Mouse (Mus musculus): ENCODE data around the gene H2-DMb2. TPM values are rescaled to one million over a fixed set of nuclear protein-coding genes. Genes with fewer than 3 reads are reported as not detected.
A peak's percentile ranks its signal among the peaks of the same experiment; 100 is the strongest.

Gene H2-DMb2
- polyA plus RNA-seq, 2 experiments = 0.13 to 0.58 TPM

- Histone ChIP-seq H3K27me3 (ENCODE audit: control insufficient read depth, insufficient read depth, low read length) (peaks cover 5% of the 10 kb centered on the region; the same call in 1 of the 2 replicates), H3K4me1 (replicated peaks; ENCODE audit: control insufficient read depth in 2 of 2, insufficient read depth in 2 of 2, low read length in 1 of 2) (no peaks in the 10 kb centered on the region), H3K4me2 (ENCODE audit: low read depth) (peak within 1 kb of the TSS; percentile 81), H3K9me3 (ENCODE audit: control insufficient read depth, low read length) (no peaks in the 10 kb centered on the region), H3K4me3 (ENCODE audit: insufficient read depth in 1 of 2, low read depth in 2 of 2, low read length in 2 of 2) (peak within 1 kb of the TSS; percentile 62 to 65), H3K27ac (no peak within 1 kb of the TSS), H3K9ac (replicated peaks) (peak within 1 kb of the TSS; percentile 54), H3K36me3 (replicated peaks; ENCODE audit: control insufficient read depth, insufficient read depth, low read depth) (no peaks in the 10 kb centered on the region)
- peak; percentile 90 for ATAC-seq (ENCODE audit: insufficient read depth)
- WGBS (ENCODE audit: insufficient replicate concordance) = 1% methylated on average over 46 of the region's 46 CpGs
- peak; percentile 77 to 84 (median 80) for DNase-seq (ENCODE audit: low read depth in 3 of 3, low spot score in 3 of 3)
- TF ChIP-seq CTCF (IDR thresholded peaks at IDR 0.05; ENCODE audit: low read depth) (no peak), EP300 (IDR thresholded peaks at IDR 0.05; ENCODE audit: low read depth) (no peak)
Measured at GRCm38 (mm10) chr17:34187261-34187916, 44.3 kb downstream of the H2-DMb2 start, which contains the start of the genes Tap1 and Psmb9. Tap1 (plus strand) TSS chr17:34187553. Psmb9 (minus strand) TSS chr17:34187764.

DNA sequence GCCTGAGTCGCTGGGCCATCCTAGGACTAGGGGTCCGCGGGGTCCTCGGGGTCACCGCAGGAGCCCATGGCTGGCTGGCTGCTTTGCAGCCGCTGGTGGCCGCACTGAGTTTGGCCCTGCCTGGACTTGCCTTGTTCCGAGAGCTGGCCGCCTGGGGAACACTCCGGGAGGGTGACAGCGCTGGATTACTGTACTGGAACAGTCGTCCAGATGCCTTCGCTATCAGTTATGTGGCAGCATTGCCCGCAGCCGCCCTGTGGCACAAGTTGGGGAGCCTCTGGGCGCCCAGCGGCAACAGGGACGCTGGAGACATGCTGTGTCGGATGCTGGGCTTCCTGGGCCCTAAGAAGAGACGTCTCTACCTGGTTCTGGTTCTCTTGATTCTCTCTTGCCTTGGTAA lies 44.9 kb downstream of the H2-DMb2 start:
- 2% methylated on average over 20 of the region's 20 CpGs for WGBS (ENCODE audit: insufficient replicate concordance)
- Histone ChIP-seq H3K27ac (no peak overlapping the region), H3K27me3 (ENCODE audit: control insufficient read depth, insufficient read depth, low read length) (peaks cover 5% of the 10 kb centered on the region; the same call in 1 of the 2 replicates), H3K36me3 (replicated peaks; ENCODE audit: control insufficient read depth, insufficient read depth, low read depth) (no peaks in the 10 kb centered on the region), H3K4me1 (replicated peaks; ENCODE audit: control insufficient read depth in 2 of 2, insufficient read depth in 2 of 2, low read length in 1 of 2) (no peaks in the 10 kb centered on the region), H3K4me3 (ENCODE audit: insufficient read depth in 1 of 2, low read depth in 2 of 2, low read length in 2 of 2) (peak overlapping the region; percentile 62 to 65), H3K9me3 (ENCODE audit: control insufficient read depth, low read length) (no peaks in the 10 kb centered on the region), H3K4me2 (ENCODE audit: low read depth) (peak overlapping the region; percentile 81), H3K9ac (replicated peaks) (peak overlapping the region; percentile 54)
- no peak for DNase-seq (ENCODE audit: low read depth in 3 of 3, low spot score in 3 of 3)
- ATAC-seq (ENCODE audit: insufficient read depth) = 0 out of 2 replicates have a peak, but pooled peaks have one; percentile 22
- TF ChIP-seq CTCF (IDR thresholded peaks at IDR 0.05; ENCODE audit: low read depth) = no peak

- 60% methylated on average over 6 of the region's 6 CpGs for WGBS (ENCODE audit: insufficient replicate concordance)
- Histone ChIP-seq H3K9me3 (ENCODE audit: control insufficient read depth, low read length) (no peaks in the 10 kb centered on the region), H3K4me3 (ENCODE audit: insufficient read depth in 1 of 2, low read depth in 2 of 2, low read length in 2 of 2) (no peak overlapping the region), H3K4me2 (ENCODE audit: low read depth) (no peak overlapping the region), H3K27me3 (ENCODE audit: control insufficient read depth, insufficient read depth, low read length) (peaks cover 7% of the 10 kb centered on the region; the same call in 1 of the 2 replicates), H3K36me3 (replicated peaks; ENCODE audit: control insufficient read depth, insufficient read depth, low read depth) (no peaks in the 10 kb centered on the region), H3K27ac (no peak overlapping the region), H3K4me1 (replicated peaks; ENCODE audit: control insufficient read depth in 2 of 2, insufficient read depth in 2 of 2, low read length in 1 of 2) (no peaks in the 10 kb centered on the region), H3K9ac (replicated peaks) (no peak overlapping the region)
- DNase-seq (ENCODE audit: low read depth in 3 of 3, low spot score in 3 of 3) (no peak), ATAC-seq (ENCODE audit: insufficient read depth) (no peak)
- TF ChIP-seq EP300 (IDR thresholded peaks at IDR 0.05; ENCODE audit: low read depth) = no peak
- no peak for TF ChIP-seq CTCF (IDR thresholded peaks at IDR 0.05; ENCODE audit: low read depth)
Measured at GRCm38 (mm10) chr17:34188986-34189385, 45.9 kb downstream of the H2-DMb2 start.

DNA sequence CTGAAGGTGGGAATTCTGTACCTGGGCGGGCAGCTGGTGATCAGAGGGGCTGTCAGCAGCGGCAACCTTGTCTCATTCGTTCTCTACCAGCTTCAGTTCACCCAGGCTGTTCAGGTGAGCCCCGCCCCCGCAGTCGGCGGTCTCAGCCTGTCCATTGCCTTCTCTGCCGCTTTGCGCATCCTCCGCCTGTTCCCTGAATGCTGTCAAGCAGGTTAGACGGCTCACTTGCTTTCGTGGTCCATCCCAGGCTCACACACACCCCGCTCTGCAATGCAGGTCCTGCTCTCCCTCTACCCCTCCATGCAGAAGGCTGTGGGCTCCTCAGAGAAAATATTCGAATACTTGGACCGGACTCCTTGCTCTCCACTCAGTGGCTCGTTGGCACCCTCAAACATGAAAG lies 49.7 kb downstream of the H2-DMb2 start:
- Histone ChIP-seq H3K4me2 (ENCODE audit: low read depth) (no peak overlapping the region), H3K4me3 (ENCODE audit: insufficient read depth in 1 of 2, low read depth in 2 of 2, low read length in 2 of 2) (no peak overlapping the region), H3K36me3 (replicated peaks; ENCODE audit: control insufficient read depth, insufficient read depth, low read depth) (no peaks in the 10 kb centered on the region), H3K9ac (replicated peaks) (no peak overlapping the region), H3K27me3 (ENCODE audit: control insufficient read depth, insufficient read depth, low read length) (peaks cover 26% of the 10 kb centered on the region), H3K4me1 (replicated peaks; ENCODE audit: control insufficient read depth in 2 of 2, insufficient read depth in 2 of 2, low read length in 1 of 2) (no peaks in the 10 kb centered on the region), H3K27ac (no peak overlapping the region), H3K9me3 (ENCODE audit: control insufficient read depth, low read length) (no peaks in the 10 kb centered on the region)
- ATAC-seq (ENCODE audit: insufficient read depth) (no peak), DNase-seq (ENCODE audit: low read depth in 3 of 3, low spot score in 3 of 3) (no peak)
- TF ChIP-seq CTCF (IDR thresholded peaks at IDR 0.05; ENCODE audit: low read depth) (no peak), EP300 (IDR thresholded peaks at IDR 0.05; ENCODE audit: low read depth) (no peak)
- WGBS (ENCODE audit: insufficient replicate concordance) = 32% methylated on average over 16 of the region's 16 CpGs

GRCm38 (mm10) chr17:34193468-34193867 lies 50.4 kb downstream of the H2-DMb2 start:
- Histone ChIP-seq H3K4me2 (ENCODE audit: low read depth) (no peak overlapping the region), H3K4me3 (ENCODE audit: insufficient read depth in 1 of 2, low read depth in 2 of 2, low read length in 2 of 2) (no peak overlapping the region), H3K9me3 (ENCODE audit: control insufficient read depth, low read length) (no peaks in the 10 kb centered on the region), H3K27me3 (ENCODE audit: control insufficient read depth, insufficient read depth, low read length) (peaks cover 28% of the 10 kb centered on the region), H3K9ac (replicated peaks) (no peak overlapping the region), H3K27ac (no peak overlapping the region), H3K36me3 (replicated peaks; ENCODE audit: control insufficient read depth, insufficient read depth, low read depth) (no peaks in the 10 kb centered on the region), H3K4me1 (replicated peaks; ENCODE audit: control insufficient read depth in 2 of 2, insufficient read depth in 2 of 2, low read length in 1 of 2) (no peaks in the 10 kb centered on the region)
- ATAC-seq (ENCODE audit: insufficient read depth) (no peak), DNase-seq (ENCODE audit: low read depth in 3 of 3, low spot score in 3 of 3) (no peak)
- WGBS (ENCODE audit: insufficient replicate concordance) = 52% methylated on average over 8 of the region's 8 CpGs
- TF ChIP-seq CTCF (IDR thresholded peaks at IDR 0.05; ENCODE audit: low read depth) = no peak
- TF ChIP-seq EP300 (IDR thresholded peaks at IDR 0.05; ENCODE audit: low read depth) = no peak
